Mouse (Mus musculus): Measurements from ENCODE around the gene Pick1. TPM values are rescaled to one million over a fixed set of nuclear protein-coding genes. Genes with fewer than 3 reads are reported as not detected.
A peak's percentile ranks its signal among the peaks of the same experiment; 100 is the strongest.

The Pick1 gene
- polyA plus RNA-seq, 1 experiment from 2014 or later = 67.8 TPM

- Histone ChIP-seq H3K9ac (replicated peaks) (peak overlapping the region; percentile 72), H3K27me3 (peaks cover 69% of the 10 kb centered on the region), H3K4me3 (peak overlapping the region; percentile 63), H3K4me2 (replicated peaks) (peak overlapping the region; percentile 99), H3K36me3 (no peaks in the 10 kb centered on the region), H3K4me1 (peaks cover 15% of the 10 kb centered on the region), H3K9me3 (no peaks in the 10 kb centered on the region), H3K27ac (replicated peaks) (no peak overlapping the region)
- 1% methylated on average over 45 of the region's 62 CpGs for WGBS
- ATAC-seq (ENCODE audit: low FRiP score, low read depth) = peak; percentile 41
Observed at GRCm38 (mm10) chr15:79261095-79261725, 32.2 kb downstream of the Pick1 start.

- H3K4me3 ChIP-seq = peak overlapping the region; percentile 63
- H3K9me3 ChIP-seq = no peaks in the 10 kb centered on the region
- H3K27me3 ChIP-seq = peaks cover 69% of the 10 kb centered on the region
- peaks cover 15% of the 10 kb centered on the region for H3K4me1 ChIP-seq
- peak; percentile 47; the same call in 1 of the 2 replicates for ATAC-seq (ENCODE audit: low FRiP score, low read depth)
- H3K36me3 ChIP-seq = no peaks in the 10 kb centered on the region
- peak overlapping the region; percentile 99 for H3K4me2 ChIP-seq (replicated peaks)
- H3K9ac ChIP-seq (replicated peaks) = peak overlapping the region; percentile 72
- H3K27ac ChIP-seq (replicated peaks) = no peak overlapping the region
- WGBS = under 1% methylated on average over 28 of the region's 28 CpGs
Observed at GRCm38 (mm10) chr15:79261757-79262156, 32.8 kb downstream of the Pick1 start.

- no peak overlapping the region for H3K27ac ChIP-seq (replicated peaks)
- H3K4me2 ChIP-seq (replicated peaks) = peak overlapping the region; percentile 99
- no peaks in the 10 kb centered on the region for H3K9me3 ChIP-seq
- peak overlapping the region; percentile 63; the same call in 1 of the 2 replicates for H3K4me3 ChIP-seq
- WGBS = 27% methylated on average over 13 of the region's 13 CpGs
- ATAC-seq (ENCODE audit: low FRiP score, low read depth) = no peak
- peaks cover 69% of the 10 kb centered on the region for H3K27me3 ChIP-seq
- peak overlapping the region; percentile 72; the same call in 1 of the 2 replicates for H3K9ac ChIP-seq (replicated peaks)
- peaks cover 15% of the 10 kb centered on the region for H3K4me1 ChIP-seq
- H3K36me3 ChIP-seq = no peaks in the 10 kb centered on the region
Observed at GRCm38 (mm10) chr15:79262375-79262774, 33.4 kb downstream of the Pick1 start.

GRCm38 (mm10) chr15:79262786-79263309 lies 33.9 kb downstream of the Pick1 start:
- H3K4me3 ChIP-seq = no peak overlapping the region
- H3K36me3 ChIP-seq = no peaks in the 10 kb centered on the region
- peaks cover 15% of the 10 kb centered on the region for H3K4me1 ChIP-seq
- H3K4me2 ChIP-seq (replicated peaks) = no peak overlapping the region
- ATAC-seq (ENCODE audit: low FRiP score, low read depth) = no peak
- no peaks in the 10 kb centered on the region for H3K9me3 ChIP-seq
- H3K27ac ChIP-seq (replicated peaks) = no peak overlapping the region
- no peak overlapping the region for H3K9ac ChIP-seq (replicated peaks)
- WGBS = 87% methylated on average over 3 of the region's 3 CpGs
- peaks cover 72% of the 10 kb centered on the region for H3K27me3 ChIP-seq

GRCm38 (mm10) chr15:79263726-79264125 lies 34.8 kb downstream of the Pick1 start:
- 91% methylated on average over 6 of the region's 6 CpGs for WGBS
- H3K27me3 ChIP-seq = peaks cover 70% of the 10 kb centered on the region

GRCm38 (mm10) chr15:79265384-79265783 lies 36.4 kb downstream of the Pick1 start:
- H3K36me3 ChIP-seq = no peaks in the 10 kb centered on the region
- H3K27ac ChIP-seq (replicated peaks) = no peak overlapping the region
- no peak overlapping the region for H3K9ac ChIP-seq (replicated peaks)
- peaks cover 60% of the 10 kb centered on the region for H3K27me3 ChIP-seq
- no peak for ATAC-seq (ENCODE audit: low FRiP score, low read depth)
- peaks cover 18% of the 10 kb centered on the region for H3K4me1 ChIP-seq
- H3K4me2 ChIP-seq (replicated peaks) = no peak overlapping the region
- WGBS = 72% methylated on average over 4 of the region's 4 CpGs
- H3K4me3 ChIP-seq = no peak overlapping the region
- no peaks in the 10 kb centered on the region for H3K9me3 ChIP-seq

More at GRCm38 (mm10) chr15:79263726-79264125, 34.8 kb downstream of the Pick1 start:
- Histone ChIP-seq H3K4me3 (no peak overlapping the region), H3K9me3 (no peaks in the 10 kb centered on the region), H3K27ac (replicated peaks) (no peak overlapping the region), H3K9ac (replicated peaks) (no peak overlapping the region), H3K4me2 (replicated peaks) (no peak overlapping the region), H3K4me1 (peaks cover 15% of the 10 kb centered on the region), H3K36me3 (no peaks in the 10 kb centered on the region)
- no peak for ATAC-seq (ENCODE audit: low FRiP score, low read depth)

- 42% methylated on average over 1 of the region's 1 CpGs for WGBS
Observed at GRCm38 (mm10) chr15:79268521-79268920, 39.5 kb downstream of the Pick1 start.

GRCm38 (mm10) chr15:79270317-79271123 lies 41.5 kb downstream of the Pick1 start:
- H3K4me1 ChIP-seq = peaks cover 13% of the 10 kb centered on the region
- peak overlapping the region; percentile 49 for H3K9ac ChIP-seq (replicated peaks)
- WGBS = 1% methylated on average over 33 of the region's 33 CpGs
- H3K9me3 ChIP-seq = no peaks in the 10 kb centered on the region
- peak overlapping the region; percentile 86 for H3K4me2 ChIP-seq (replicated peaks)
- no peaks in the 10 kb centered on the region for H3K36me3 ChIP-seq
- peak overlapping the region; percentile 42 for H3K4me3 ChIP-seq
- peak; percentile 63 for ATAC-seq (ENCODE audit: low FRiP score, low read depth)
- H3K27me3 ChIP-seq = peaks cover 31% of the 10 kb centered on the region
- H3K27ac ChIP-seq (replicated peaks) = no peak overlapping the region; the same call in 1 of the 2 replicates

More at GRCm38 (mm10) chr15:79268521-79268920, 39.5 kb downstream of the Pick1 start:
- Histone ChIP-seq H3K4me2 (replicated peaks) (no peak overlapping the region), H3K36me3 (no peaks in the 10 kb centered on the region), H3K9ac (replicated peaks) (no peak overlapping the region), H3K27ac (replicated peaks) (no peak overlapping the region), H3K4me3 (no peak overlapping the region), H3K4me1 (peaks cover 13% of the 10 kb centered on the region), H3K9me3 (no peaks in the 10 kb centered on the region), H3K27me3 (peaks cover 39% of the 10 kb centered on the region)
- ATAC-seq (ENCODE audit: low FRiP score, low read depth) = no peak

- WGBS = 13% methylated on average over 17 of the region's 17 CpGs
- Histone ChIP-seq H3K36me3 (no peaks in the 10 kb centered on the region), H3K4me1 (peaks cover 13% of the 10 kb centered on the region), H3K4me2 (replicated peaks) (peak overlapping the region; percentile 86), H3K27me3 (peaks cover 25% of the 10 kb centered on the region), H3K4me3 (peak overlapping the region; percentile 42), H3K9me3 (no peaks in the 10 kb centered on the region), H3K27ac (replicated peaks) (no peak overlapping the region), H3K9ac (replicated peaks) (peak overlapping the region; percentile 49)
- 0 out of 2 replicates have a peak, but pooled peaks have one; percentile 30 for ATAC-seq (ENCODE audit: low FRiP score, low read depth)
Observed at GRCm38 (mm10) chr15:79271124-79271746, 42.3 kb downstream of the Pick1 start.

- Histone ChIP-seq H3K36me3 (no peaks in the 10 kb centered on the region), H3K9ac (replicated peaks) (no peak overlapping the region), H3K4me2 (replicated peaks) (no peak overlapping the region), H3K4me3 (no peak overlapping the region), H3K9me3 (no peaks in the 10 kb centered on the region), H3K4me1 (peaks cover 13% of the 10 kb centered on the region), H3K27ac (replicated peaks) (no peak overlapping the region), H3K27me3 (peaks cover 22% of the 10 kb centered on the region)
- no peak for ATAC-seq (ENCODE audit: low FRiP score, low read depth)
- 56% methylated on average over 10 of the region's 10 CpGs for WGBS
Observed at GRCm38 (mm10) chr15:79273020-79273419, 44.0 kb downstream of the Pick1 start.

GRCm38 (mm10) chr15:79277728-79278127 lies 48.8 kb downstream of the Pick1 start:
- Histone ChIP-seq H3K27me3 (peaks cover 5% of the 10 kb centered on the region), H3K9ac (replicated peaks) (no peak overlapping the region), H3K4me3 (no peak overlapping the region), H3K36me3 (no peaks in the 10 kb centered on the region), H3K4me2 (replicated peaks) (no peak overlapping the region), H3K4me1 (no peaks in the 10 kb centered on the region), H3K9me3 (no peaks in the 10 kb centered on the region), H3K27ac (replicated peaks) (no peak overlapping the region)
- WGBS = 75% methylated on average over 10 of the region's 10 CpGs
- ATAC-seq (ENCODE audit: low FRiP score, low read depth) = no peak
